Mouse (Mus musculus) small intestine, adult 2 months (tissue): ENCODE results near the gene Cfap299. TPM values are rescaled to one million over a fixed set of nuclear protein-coding genes. Genes with fewer than 3 reads are reported as not detected.

ENCODE experiments used
- H3K27ac ChIP-seq: fragments of 200-500 bp; 2 replicates; pipeline ENCODE4 v1.5.1; 2012; ENCODE audit warnings: low read depth, low read length, control low read depth, inconsistent platforms; ENCODE audit not compliant: insufficient read depth
- H3K27me3 ChIP-seq: fragments of 200-500 bp; 2 replicates; pipeline ENCODE4 v1.6.1; 2012; ENCODE audit warnings: mild to moderate bottlenecking, moderate library complexity, low read length, inconsistent platforms; ENCODE audit not compliant: control insufficient read depth, insufficient read depth
- H3K36me3 ChIP-seq: fragments of 200-500 bp; 2 replicates; pipeline ENCODE4 v1.6.1; 2012; ENCODE audit warnings: mild to moderate bottlenecking, low read length, control low read depth, inconsistent platforms; ENCODE audit not compliant: control insufficient read depth, insufficient read depth
- H3K4me1 ChIP-seq: fragments of 200-500 bp; 2 replicates; pipeline ENCODE4 v1.6.1; 2012; ENCODE audit warnings: low read length, inconsistent platforms, mixed read lengths; ENCODE audit not compliant: control insufficient read depth, insufficient read depth, insufficient read length
- H3K4me3 ChIP-seq: fragments of 200-500 bp; 2 replicates; pipeline ENCODE4 v1.5.1; 2012; ENCODE audit warnings: low read depth, mild to moderate bottlenecking, control low read depth, inconsistent platforms, low read length, moderate library complexity
- CTCF ChIP-seq: fragments of 200-500 bp; IDR thresholded peaks from 2 replicates; pipeline ENCODE4 v1.5.1; 2012; ENCODE audit warnings: low read depth, mild to moderate bottlenecking, control low read depth, inconsistent platforms, low read length, moderate library complexity, mixed read lengths; ENCODE audit not compliant: insufficient replicate concordance, insufficient read length; ENCODE audit errors: extremely low read depth
- POLR2A ChIP-seq: fragments of 200-500 bp; IDR thresholded peaks from 2 replicates; pipeline ENCODE4 v1.6.1; 2012; ENCODE audit warnings: low read depth, mild to moderate bottlenecking, control low read depth, inconsistent platforms, low read length, moderate library complexity
- WGBS: fragments of 180-500 bp; shearing (Covaris S2); methylation state at CpG from one replicate; pipeline ENCODE4 v1.1.7; 2018; 5-methylcytosine and 5-hydroxymethylcytosine counted together
- polyA plus RNA-seq: library from polyadenylated mRNA; depleted of rRNA; stranded (reverse); fragments of >200 nt; gene quantifications from 2 replicates; pipeline ENCODE4 v1.2.3, GENCODE M21; 2012; rRNA removed

The Cfap299 gene
- polyA plus RNA-seq, 1 experiment = not detected

- Histone ChIP-seq H3K27me3 (no peaks in the 10 kb centered on the region), H3K4me1 (no peaks in the 10 kb centered on the region), H3K27ac (no peak overlapping the region), H3K4me3 (no peak overlapping the region), H3K36me3 (no peaks in the 10 kb centered on the region)
- WGBS = 45% methylated on average over 9 of the region's 9 CpGs
- no peak for TF ChIP-seq POLR2A
- TF ChIP-seq CTCF = no peak
These were observed 478.8 kb downstream of the Cfap299 start for GRCm38 (mm10) chr5:98807953-98808352.

- H3K4me3 ChIP-seq = no peak overlapping the region
- 86% methylated on average over 1 of the region's 1 CpGs for WGBS
These were observed 483.3 kb downstream of the Cfap299 start for GRCm38 (mm10) chr5:98812380-98812779.

GRCm38 (mm10) chr5:98815269-98815668 is 486.2 kb downstream of the Cfap299 start:
- Histone ChIP-seq H3K27ac (no peak overlapping the region), H3K4me1 (no peaks in the 10 kb centered on the region), H3K36me3 (no peaks in the 10 kb centered on the region), H3K4me3 (no peak overlapping the region), H3K27me3 (no peaks in the 10 kb centered on the region)
- no peak for TF ChIP-seq POLR2A
- no peak for TF ChIP-seq CTCF
- WGBS = 89% methylated on average over 1 of the region's 1 CpGs

More at GRCm38 (mm10) chr5:98812380-98812779, 483.3 kb downstream of the Cfap299 start:
- TF ChIP-seq POLR2A (no peak), CTCF (no peak)
- no peaks in the 10 kb centered on the region for H3K4me1 ChIP-seq
- H3K27ac ChIP-seq = no peak overlapping the region
- no peaks in the 10 kb centered on the region for H3K27me3 ChIP-seq
- no peaks in the 10 kb centered on the region for H3K36me3 ChIP-seq

GRCm38 (mm10) chr5:98833760-98834159 is 504.7 kb downstream of the Cfap299 start:
- no peaks in the 10 kb centered on the region for H3K27me3 ChIP-seq
- no peak overlapping the region for H3K4me3 ChIP-seq
- H3K4me1 ChIP-seq = peaks cover 5% of the 10 kb centered on the region; the same call in 1 of the 2 replicates
- H3K36me3 ChIP-seq = no peaks in the 10 kb centered on the region
- no peak overlapping the region for H3K27ac ChIP-seq
- WGBS = 76% methylated on average over 9 of the region's 9 CpGs
- TF ChIP-seq CTCF (no peak), POLR2A (no peak)

- H3K4me3 ChIP-seq = no peak overlapping the region
- no peak overlapping the region for H3K27ac ChIP-seq
- 95% methylated on average over 6 of the region's 6 CpGs for WGBS
- TF ChIP-seq POLR2A (no peak), CTCF (no peak)
- peaks cover 5% of the 10 kb centered on the region for H3K4me1 ChIP-seq
- no peaks in the 10 kb centered on the region for H3K27me3 ChIP-seq
- no peaks in the 10 kb centered on the region for H3K36me3 ChIP-seq
These were observed 505.2 kb downstream of the Cfap299 start for GRCm38 (mm10) chr5:98834300-98834699.

GRCm38 (mm10) chr5:98842600-98843310 is 513.7 kb downstream of the Cfap299 start:
- Histone ChIP-seq H3K4me3 (no peak overlapping the region), H3K27me3 (no peaks in the 10 kb centered on the region), H3K36me3 (no peaks in the 10 kb centered on the region), H3K4me1 (peaks cover 21% of the 10 kb centered on the region), H3K27ac (peak overlapping the region; percentile 83)
- 30% methylated on average over 7 of the region's 7 CpGs for WGBS
- TF ChIP-seq POLR2A (no peak), CTCF (no peak)

- Histone ChIP-seq H3K4me1 (peaks cover 18% of the 10 kb centered on the region), H3K27me3 (no peaks in the 10 kb centered on the region), H3K36me3 (no peaks in the 10 kb centered on the region), H3K4me3 (no peak overlapping the region), H3K27ac (0 out of 2 replicates have a peak overlapping the region, but pooled peaks have one; percentile 18)
- TF ChIP-seq POLR2A (no peak), CTCF (no peak)
- 11% methylated on average over 1 of the region's 1 CpGs for WGBS
These were observed 515.6 kb downstream of the Cfap299 start for GRCm38 (mm10) chr5:98844664-98845063.

Other genes starting within 250 kb of the Cfap299 start
- gene Prdm8, start 162.1 kb upstream of the Cfap299 start, polyA plus RNA-seq = 0.05 and 0.08 TPM in 2 replicates
- not detected in 2 replicates for gene Fgf5, start 75.1 kb upstream of the Cfap299 start, polyA plus RNA-seq
- gene Gm11111, start 223.4 kb downstream of the Cfap299 start, polyA plus RNA-seq = not detected in 2 replicates